Mouse (Mus musculus): Measurements from ENCODE around the gene St6galnac4. TPM values are rescaled to one million over a fixed set of nuclear protein-coding genes. Genes with fewer than 3 reads are reported as not detected.
A peak's percentile ranks its signal among the peaks of the same experiment; 100 is the strongest.

Gene St6galnac4
- polyA plus RNA-seq, 1 experiment from 2014 or later = 22.9 TPM

GRCm38 (mm10) chr2:32646379-32647056 lies 59.6 kb downstream of the St6galnac4 start, which contains the start of gene Eng:
TSS of gene Eng (plus strand) at chr2:32646595.
- H3K9me3 ChIP-seq (replicated peaks; ENCODE audit: control insufficient read depth, low read length) = no peaks in the 10 kb centered on the region
- peak within 1 kb of the TSS; percentile 46 for H3K4me3 ChIP-seq (replicated peaks; ENCODE audit: low read length)
- H3K9ac ChIP-seq (ENCODE audit: low read length) = peak within 1 kb of the TSS; percentile 77
- no peaks in the 10 kb centered on the region for H3K27me3 ChIP-seq (ENCODE audit: control insufficient read depth, insufficient read depth, low read length)
- peak; percentile 65; the same call in 1 of the 2 replicates for ATAC-seq (ENCODE audit: insufficient read depth, low FRiP score)
- H3K4me1 ChIP-seq (ENCODE audit: control insufficient read depth, insufficient read depth, low read length) = peaks cover 27% of the 10 kb centered on the region
- no peaks in the 10 kb centered on the region for H3K36me3 ChIP-seq (ENCODE audit: control insufficient read depth, insufficient read depth, low read length)
- 51% methylated on average over 31 of the region's 31 CpGs for WGBS
- peak within 1 kb of the TSS; percentile 84 for H3K27ac ChIP-seq (ENCODE audit: low read length)
- H3K4me2 ChIP-seq (ENCODE audit: low read depth, low read length) = peak within 1 kb of the TSS; percentile 52

GRCm38 (mm10) chr2:32647366-32647765 lies 60.5 kb downstream of the St6galnac4 start:
- ATAC-seq (ENCODE audit: insufficient read depth, low FRiP score) = no peak
- Histone ChIP-seq H3K4me2 (ENCODE audit: low read depth, low read length) (peak overlapping the region; percentile 52), H3K27me3 (ENCODE audit: control insufficient read depth, insufficient read depth, low read length) (no peaks in the 10 kb centered on the region), H3K36me3 (ENCODE audit: control insufficient read depth, insufficient read depth, low read length) (no peaks in the 10 kb centered on the region), H3K4me1 (ENCODE audit: control insufficient read depth, insufficient read depth, low read length) (peaks cover 27% of the 10 kb centered on the region), H3K9me3 (replicated peaks; ENCODE audit: control insufficient read depth, low read length) (no peaks in the 10 kb centered on the region), H3K27ac (ENCODE audit: low read length) (peak overlapping the region; percentile 84), H3K4me3 (replicated peaks; ENCODE audit: low read length) (peak overlapping the region; percentile 46), H3K9ac (ENCODE audit: low read length) (peak overlapping the region; percentile 77; the same call in 1 of the 2 replicates)
- WGBS = 77% methylated on average over 7 of the region's 7 CpGs

Other genes starting within 250 kb of the St6galnac4 start
- 41.9 and 45.4 TPM in 2 replicates for gene Ciz1, start 234.8 kb upstream of the St6galnac4 start, polyA plus RNA-seq (2015; fragmentation: Nextera tagmentation; extraction: Ambion mirVana)
- 8.1 and 8.2 TPM in 2 replicates for gene Dnm1, start 233.8 kb upstream of the St6galnac4 start, polyA plus RNA-seq (2015; fragmentation: Nextera tagmentation; extraction: Ambion mirVana)
- gene 1110008P14Rik, start 205.2 kb upstream of the St6galnac4 start, polyA plus RNA-seq (2015; fragmentation: Nextera tagmentation; extraction: Ambion mirVana) = 41.5 and 41.9 TPM in 2 replicates
- 21.1 and 23.6 TPM in 2 replicates for gene Lcn2, start 198.8 kb upstream of the St6galnac4 start, polyA plus RNA-seq (2015; fragmentation: Nextera tagmentation; extraction: Ambion mirVana)
- 23.7 and 26.7 TPM in 2 replicates for gene Ptges2, start 191.2 kb upstream of the St6galnac4 start, polyA plus RNA-seq (2015; fragmentation: Nextera tagmentation; extraction: Ambion mirVana)
- 5.1 and 5.7 TPM in 2 replicates for gene Naif1, start 136.6 kb upstream of the St6galnac4 start, polyA plus RNA-seq (2015; fragmentation: Nextera tagmentation; extraction: Ambion mirVana)
- gene Slc25a25, start 135.7 kb upstream of the St6galnac4 start, polyA plus RNA-seq (2015; fragmentation: Nextera tagmentation; extraction: Ambion mirVana) = 15.4 and 16.9 TPM in 2 replicates
- 11.4 and 12.8 TPM in 2 replicates for gene Fam102a, start 51.8 kb upstream of the St6galnac4 start, polyA plus RNA-seq (2015; fragmentation: Nextera tagmentation; extraction: Ambion mirVana)
- 104 and 106 TPM in 2 replicates for gene Dpm2, start 16.2 kb upstream of the St6galnac4 start, polyA plus RNA-seq (2015; fragmentation: Nextera tagmentation; extraction: Ambion mirVana)
- gene Pip5kl1, start 12.3 kb upstream of the St6galnac4 start, polyA plus RNA-seq (2015; fragmentation: Nextera tagmentation; extraction: Ambion mirVana) = 0.56 and 0.67 TPM in 2 replicates
- gene 9430097D07Rik, start 11.4 kb upstream of the St6galnac4 start, polyA plus RNA-seq (2015; fragmentation: Nextera tagmentation; extraction: Ambion mirVana) = 0.10 and 0.15 TPM in 2 replicates
- gene St6galnac6, start 12.6 kb downstream of the St6galnac4 start, polyA plus RNA-seq (2015; fragmentation: Nextera tagmentation; extraction: Ambion mirVana) = 17.1 and 18.5 TPM in 2 replicates
- gene Ak1, start 34.7 kb downstream of the St6galnac4 start, polyA plus RNA-seq (2015; fragmentation: Nextera tagmentation; extraction: Ambion mirVana) = 27.4 and 60.2 TPM in 2 replicates
- 63.6 and 64.5 TPM in 2 replicates for gene Eng, start 59.5 kb downstream of the St6galnac4 start, polyA plus RNA-seq (2015; fragmentation: Nextera tagmentation; extraction: Ambion mirVana)
- gene Fpgs, start 117.0 kb downstream of the St6galnac4 start, polyA plus RNA-seq (2015; fragmentation: Nextera tagmentation; extraction: Ambion mirVana) = 28.3 and 30.6 TPM in 2 replicates
- gene Cdk9, start 126.0 kb downstream of the St6galnac4 start, polyA plus RNA-seq (2015; fragmentation: Nextera tagmentation; extraction: Ambion mirVana) = 71.9 and 82.7 TPM in 2 replicates
- 26.8 and 27.4 TPM in 2 replicates for gene Sh2d3c, start 134.0 kb downstream of the St6galnac4 start, polyA plus RNA-seq (2015; fragmentation: Nextera tagmentation; extraction: Ambion mirVana)
- gene 6330409D20Rik, start 153.9 kb downstream of the St6galnac4 start, polyA plus RNA-seq (2015; fragmentation: Nextera tagmentation; extraction: Ambion mirVana) = 0.20 and 0.28 TPM in 2 replicates
- 59.2 and 67.0 TPM in 2 replicates for gene Tor2a, start 170.1 kb downstream of the St6galnac4 start, polyA plus RNA-seq (2015; fragmentation: Nextera tagmentation; extraction: Ambion mirVana)
- gene Ttc16, start 188.5 kb downstream of the St6galnac4 start, polyA plus RNA-seq (2015; fragmentation: Nextera tagmentation; extraction: Ambion mirVana) = 0.12 and 0.21 TPM in 2 replicates
- gene Ptrh1, start 188.7 kb downstream of the St6galnac4 start, polyA plus RNA-seq (2015; fragmentation: Nextera tagmentation; extraction: Ambion mirVana) = 3.9 and 6.7 TPM in 2 replicates
- gene Cfap157, start 197.3 kb downstream of the St6galnac4 start, polyA plus RNA-seq (2015; fragmentation: Nextera tagmentation; extraction: Ambion mirVana) = 0.10 and 0.41 TPM in 2 replicates